Mouse (Mus musculus): ENCODE data around the gene Ralgds.

DNA sequence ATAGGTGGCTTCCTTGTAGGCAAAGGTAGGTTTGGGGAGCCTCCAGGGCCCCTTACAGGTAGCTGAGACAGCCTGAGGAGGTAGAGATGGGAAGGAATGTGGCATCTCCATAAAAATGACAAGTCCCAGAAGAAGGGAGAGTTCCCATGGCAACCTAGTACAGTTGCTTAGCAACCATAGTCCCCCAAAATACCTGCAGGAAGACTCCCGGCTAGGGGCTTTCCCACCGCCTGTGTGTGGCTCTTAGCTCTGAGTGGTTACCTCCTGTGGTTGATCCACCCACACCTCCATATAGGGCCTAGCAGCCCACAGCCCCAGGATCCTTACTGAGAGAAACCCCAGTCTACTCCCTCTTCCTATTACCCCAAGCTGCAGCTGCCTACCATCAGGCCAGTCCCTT is 5.3 kb downstream of the Ralgds start:
- TF ChIP-seq POLR2A (IDR thresholded peaks at IDR 0.05; ENCODE audit: low read depth, low read length) = no peak
- no peak for TF ChIP-seq CTCF (IDR thresholded peaks at IDR 0.05; ENCODE audit: borderline replicate concordance, insufficient read depth, low read length)
